ENCODE assay signal across 8 mouse cellular contexts in genomic region chr19:43616415-43616861, GRCm38 (mm10). TPM values are rescaled to one million over a fixed set of nuclear protein-coding genes. Genes with fewer than 3 reads are reported as not detected.
DNase-seq lines count a peak whose midpoint lies in the region; ATAC-seq and TF ChIP-seq lines count a peak whose summit lies in the region.

No protein-coding gene starts in this region.

- no peak for TF ChIP-seq CTCF in thymus, adult 2 months (IDR thresholded peaks at IDR 0.05; ENCODE audit: borderline replicate concordance, control insufficient read depth, extremely low read depth, insufficient read depth, low read length, poor library complexity)

- H3K9me3 ChIP-seq in heart, embryonic 10.5 days = no peaks in the 10 kb centered on the region
- H3K9me3 ChIP-seq in ES-E14 (ENCODE audit: control insufficient read depth, insufficient read depth, low read depth, low read length) = no peaks in the 10 kb centered on the region
- no peaks in the 10 kb centered on the region for H3K9me3 ChIP-seq in heart, embryonic 13.5 days
- H3K9me3 ChIP-seq in midbrain, embryonic 10.5 days (replicated peaks) = no peaks in the 10 kb centered on the region

- H3K4me1 ChIP-seq in heart, embryonic 10.5 days = peaks cover 47% of the 10 kb centered on the region
- H3K4me1 ChIP-seq in ES-E14 (ENCODE audit: control insufficient read depth in 2 of 2, insufficient read depth in 2 of 2, low read length in 2 of 2, poor library complexity in 1 of 2) = peaks cover 0 to 8% of the 10 kb centered on the region in 2 experiments; a peak in 1 of 4 replicates
- peaks cover 36% of the 10 kb centered on the region for H3K4me1 ChIP-seq in heart, embryonic 13.5 days
- H3K4me1 ChIP-seq in midbrain, embryonic 10.5 days = peaks cover 56% of the 10 kb centered on the region
- H3K4me1 ChIP-seq in thymus, adult 2 months (replicated peaks; ENCODE audit: control insufficient read depth, insufficient read depth, low read length) = peaks cover 8% of the 10 kb centered on the region; the same call in 1 of the 2 replicates

- no peak for DNase-seq in heart, embryonic 10.5 days (ENCODE audit: low spot score)
- no peak for DNase-seq in heart, postnatal 14 days
- no peak for DNase-seq in ES-E14 (ENCODE audit: low read depth, low spot score)
- peak; percentile 84 for DNase-seq in midbrain, embryonic 10.5 days (ENCODE audit: low spot score)
- no peak for DNase-seq in c-Kit-positive CD71-positive TER-119-positive erythroid progenitor cells, embryonic 14.5 days (ENCODE audit: low spot score)
- DNase-seq in urinary bladder, postnatal 36 days (ENCODE audit: low spot score in 2 of 2) = no peak
- no peak for DNase-seq in thymus, adult 2 months

- under 1% methylated on average over 35 of the region's 35 CpGs for WGBS in heart, embryonic 10.5 days
- WGBS in heart, embryonic 13.5 days = under 1% methylated on average over 35 of the region's 35 CpGs
- under 1% methylated on average over 35 of the region's 35 CpGs for WGBS in midbrain, embryonic 10.5 days
- 4% methylated on average over 35 of the region's 35 CpGs for WGBS in thymus, adult 2 months

- no peak overlapping the region for H3K9ac ChIP-seq in ES-E14 (ENCODE audit: insufficient read depth, low read depth, low read length, poor library complexity, severe bottlenecking)
- H3K9ac ChIP-seq in heart, embryonic 13.5 days = 0 out of 2 replicates have a peak overlapping the region, but pooled peaks have one; percentile 5

- no peak for ATAC-seq in heart, embryonic 13.5 days (ENCODE audit: extremely low read depth, insufficient number of reproducible peaks, low FRiP score, low TSS enrichment)

- H3K36me3 ChIP-seq in heart, embryonic 10.5 days = no peaks in the 10 kb centered on the region
- H3K36me3 ChIP-seq in ES-E14 (ENCODE audit: control insufficient read depth, insufficient read depth, low read length, poor library complexity, severe bottlenecking) = no peaks in the 10 kb centered on the region
- H3K36me3 ChIP-seq in heart, embryonic 13.5 days = no peaks in the 10 kb centered on the region
- H3K36me3 ChIP-seq in midbrain, embryonic 10.5 days = no peaks in the 10 kb centered on the region
- no peaks in the 10 kb centered on the region for H3K36me3 ChIP-seq in thymus, adult 2 months (ENCODE audit: control insufficient read depth, insufficient read depth, low read length)

- intact Hi-C loops in heart, postnatal 14 days (cut with DNase I) = no loop called here

- H3K4me3 ChIP-seq in heart, embryonic 10.5 days = peak overlapping the region; percentile 56
- H3K4me3 ChIP-seq in ES-E14 (ENCODE audit: insufficient read depth in 1 of 2, low read depth in 1 of 2, low read length in 2 of 2, poor library complexity in 1 of 2, severe bottlenecking in 1 of 2) = peak overlapping the region; percentile 23 to 41; a peak in 3 of 4 replicates
- H3K4me3 ChIP-seq in heart, embryonic 13.5 days = peak overlapping the region; percentile 45
- peak overlapping the region; percentile 52 for H3K4me3 ChIP-seq in midbrain, embryonic 10.5 days
- no peak overlapping the region for H3K4me3 ChIP-seq in thymus, adult 2 months (ENCODE audit: control insufficient read depth, insufficient read depth, low read length)

- H3K27ac ChIP-seq in heart, embryonic 10.5 days = no peak overlapping the region
- no peak overlapping the region for H3K27ac ChIP-seq in ES-E14 (ENCODE audit: insufficient read depth, low read depth, low read length, poor library complexity, severe bottlenecking)
- H3K27ac ChIP-seq in heart, embryonic 13.5 days (replicated peaks) = no peak overlapping the region
- H3K27ac ChIP-seq in midbrain, embryonic 10.5 days (replicated peaks) = peak overlapping the region; percentile 78
- no peak overlapping the region for H3K27ac ChIP-seq in thymus, adult 2 months (ENCODE audit: control insufficient read depth, insufficient read depth, low read length)

- no peak for TF ChIP-seq POLR2A in thymus, adult 2 months (IDR thresholded peaks at IDR 0.05; ENCODE audit: control insufficient read depth, extremely low read depth, insufficient read depth, low read length, poor library complexity)

- peaks cover 100% of the 10 kb centered on the region for H3K27me3 ChIP-seq in heart, embryonic 10.5 days (ENCODE audit: insufficient read depth, poor library complexity, severe bottlenecking)
- peaks cover 100% of the 10 kb centered on the region for H3K27me3 ChIP-seq in heart, embryonic 13.5 days (replicated peaks)
- peaks cover 100% of the 10 kb centered on the region for H3K27me3 ChIP-seq in midbrain, embryonic 10.5 days (ENCODE audit: low read depth, poor library complexity, severe bottlenecking)
- H3K27me3 ChIP-seq in thymus, adult 2 months (ENCODE audit: control insufficient read depth, insufficient read depth, low read length) = peaks cover 56% of the 10 kb centered on the region; the same call in 1 of the 2 replicates

- H3K4me2 ChIP-seq in heart, embryonic 13.5 days = peak overlapping the region; percentile 67

- in situ Hi-C loops in ES-E14 (cut with MboI; ENCODE audit: low sequenced_read_pairs in 2 of 2, unreplicated experiment in 2 of 2) = loop anchor here in 1 of 2 experiments (25.0 kb wide), 2 partner anchors 1546 to 1621 kb away; partner anchors contain the start of genes Lbx1 and Tlx1

TF ChIP-seq in ES-E14, 5 proteins besides CTCF, POLR2A, EP300 and RAD21:
- TF ChIP-seq ZNF384 (IDR thresholded peaks at IDR 0.05; ENCODE audit: low read depth, low read length) (no peak), HCFC1 (IDR thresholded peaks at IDR 0.05; ENCODE audit: borderline replicate concordance, insufficient read depth, low read length) (0 out of 2 replicates have a peak, but pooled peaks have one; percentile 24)

RNA-seq across cellular contexts. Expression of gene Nkx2-3, which starts 4.3 kb away (rescaled TPM):
- 0.55 and 2.4 TPM in 2 replicates for polyA plus RNA-seq in heart, embryonic 10.5 days (2016; fragmentation: Nextera tagmentation; extraction: Ambion mirVana)
- not detected for total RNA-seq in heart, postnatal 14 days (2021)
- total RNA-seq in ES-E14 (2012; rRNA removed) = 0.27 TPM in 1 of 2 replicates, not detected in the other
- 0.06 TPM in 1 of 2 replicates, not detected in the other for polyA plus RNA-seq in heart, embryonic 13.5 days (2015; fragmentation: Nextera tagmentation; extraction: Ambion mirVana)
- polyA plus RNA-seq in midbrain, embryonic 10.5 days (2016; fragmentation: Nextera tagmentation; extraction: Ambion mirVana) = 0.21 and 0.42 TPM in 2 replicates
- not detected in 2 replicates for polyA plus RNA-seq in thymus, adult 2 months (2012; rRNA removed)

RNA-seq across cellular contexts. Expression of gene Slc25a28, which starts 58.2 kb away (rescaled TPM):
- 9.2 and 13.7 TPM in 2 replicates for polyA plus RNA-seq in heart, embryonic 10.5 days (2016; fragmentation: Nextera tagmentation; extraction: Ambion mirVana)
- total RNA-seq in heart, postnatal 14 days (2021) = 10 to 100 TPM; 21.6 to 25.4 TPM
- 54.8 and 68.4 TPM in 2 replicates for total RNA-seq in ES-E14 (2012; rRNA removed)
- polyA plus RNA-seq in heart, embryonic 13.5 days (2015; fragmentation: Nextera tagmentation; extraction: Ambion mirVana) = 10.1 and 10.2 TPM in 2 replicates
- 10.3 and 11.5 TPM in 2 replicates for polyA plus RNA-seq in midbrain, embryonic 10.5 days (2016; fragmentation: Nextera tagmentation; extraction: Ambion mirVana)
- polyA plus RNA-seq in thymus, adult 2 months (2012; rRNA removed) = 80.5 and 88.7 TPM in 2 replicates
